Mouse (Mus musculus) MEL (cell line): ENCODE data around the gene Map9.

Experiments used
- CHD1 ChIP-seq: IDR thresholded peaks from 2 replicates; pipeline ENCODE4 v1.6.1; 2012; ENCODE audit warnings: low read depth, mild to moderate bottlenecking, inconsistent platforms, low read length, improper control_type of control experiment
- CTCF ChIP-seq, 3 experiments: IDR thresholded peaks in 2 of 3; conservative IDR thresholded peaks in 1 of 3; 2 replicates each; pipeline ENCODE4 v1.5.1; 2011 to 2012; ENCODE audit warnings: low read length in 3 of 3, low read depth in 2 of 3, mild to moderate bottlenecking in 2 of 3, improper control_type of control experiment in 1 of 3, inconsistent platforms in 1 of 3, mixed read lengths in 1 of 3, moderate library complexity in 1 of 3; ENCODE audit not compliant: control insufficient read depth in 1 of 3, insufficient read depth in 1 of 3, poor library complexity in 1 of 3, severe bottlenecking in 1 of 3
- EP300 ChIP-seq, 2 experiments: IDR thresholded peaks; 2 replicates each; pipeline ENCODE4 v1.6.1; 2011; ENCODE audit warnings: improper control_type of control experiment in 2 of 2, low read length in 2 of 2, low read depth in 1 of 2, mild to moderate bottlenecking in 1 of 2
- GATA1 ChIP-seq: IDR thresholded peaks from 2 replicates; pipeline ENCODE4 v1.6.1; 2011; ENCODE audit warnings: low read depth, low read length, improper control_type of control experiment
- HCFC1 ChIP-seq: IDR thresholded peaks from 2 replicates; pipeline ENCODE4 v1.6.1; 2012; ENCODE audit warnings: low read depth, mild to moderate bottlenecking, inconsistent platforms, low read length, improper control_type of control experiment, moderate library complexity
- MAX ChIP-seq: IDR thresholded peaks from 2 replicates; pipeline ENCODE4 v1.6.1; 2011; ENCODE audit warnings: low read length, improper control_type of control experiment
- POLR2A ChIP-seq, 2 experiments: IDR thresholded peaks; 2 replicates each; pipeline ENCODE4 v1.6.1; 2011 to 2012; ENCODE audit warnings: low read length in 2 of 2, mild to moderate bottlenecking in 2 of 2, control low read depth in 1 of 2, improper control_type of control experiment in 1 of 2, low read depth in 1 of 2, moderate library complexity in 1 of 2; ENCODE audit not compliant: control insufficient read depth in 1 of 2, insufficient read depth in 1 of 2, poor library complexity in 1 of 2
- RCOR1 ChIP-seq: IDR thresholded peaks from 2 replicates; pipeline ENCODE4 v1.6.1; 2012; ENCODE audit warnings: low read depth, mild to moderate bottlenecking, inconsistent platforms, low read length, improper control_type of control experiment
- SMC3 ChIP-seq: IDR thresholded peaks from 2 replicates; pipeline ENCODE4 v1.6.1; 2011; ENCODE audit warnings: low read depth, low read length, improper control_type of control experiment
- TAL1 ChIP-seq: IDR thresholded peaks from 2 replicates; pipeline ENCODE4 v1.6.1; 2012; ENCODE audit warnings: mild to moderate bottlenecking, inconsistent platforms, low read length, moderate library complexity, mixed read lengths
- USF1 ChIP-seq: IDR thresholded peaks from 2 replicates; pipeline ENCODE4 v1.6.1; 2014; ENCODE audit warnings: low read depth, mild to moderate bottlenecking, inconsistent platforms, low read length, improper control_type of control experiment, moderate library complexity
- ZC3H11A ChIP-seq: IDR thresholded peaks from 2 replicates; pipeline ENCODE4 v1.6.1; 2012; ENCODE audit warnings: low read depth, mild to moderate bottlenecking, inconsistent platforms, low read length, improper control_type of control experiment
- ZNF384 ChIP-seq: IDR thresholded peaks from 2 replicates; pipeline ENCODE4 v1.6.1; 2012; ENCODE audit warnings: low read depth, mild to moderate bottlenecking, inconsistent platforms, low read length, improper control_type of control experiment

DNA sequence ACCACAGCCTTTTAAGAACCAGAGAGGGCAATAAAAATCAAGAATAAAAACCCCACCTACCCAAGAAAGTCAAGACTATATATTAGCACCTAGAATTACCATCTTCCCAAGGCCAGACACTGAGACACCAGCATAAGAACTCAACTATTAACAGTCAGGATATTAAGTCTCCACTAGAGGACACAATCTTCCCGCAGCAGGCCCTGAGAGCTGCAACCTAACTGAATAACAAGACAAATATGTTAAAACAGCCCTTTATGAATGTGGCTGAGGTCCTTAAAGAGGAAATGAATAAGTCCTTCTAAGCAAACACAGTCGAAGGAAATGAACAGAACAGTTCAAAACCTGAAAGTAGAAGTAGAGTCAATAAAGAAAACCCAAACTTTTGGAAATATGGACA, 49.6 kb downstream of the Map9 start:
- TF ChIP-seq POLR2A (IDR thresholded peaks at IDR 0.05; ENCODE audit: control insufficient read depth in 1 of 2, insufficient read depth in 1 of 2, low read depth in 1 of 2, low read length in 2 of 2, poor library complexity in 1 of 2) = no peak
- no peak for TF ChIP-seq EP300 (IDR thresholded peaks at IDR 0.05; ENCODE audit: low read depth in 1 of 2, low read length in 2 of 2)
- TF ChIP-seq GATA1 = no peak
- no peak for TF ChIP-seq MAX
- no peak for TF ChIP-seq ZC3H11A
- no peak for TF ChIP-seq SMC3
- TF ChIP-seq HCFC1 = no peak
- TF ChIP-seq RCOR1 = no peak
- no peak for TF ChIP-seq USF1
- TF ChIP-seq ZNF384 = no peak
- TF ChIP-seq TAL1 = no peak
- no peak for TF ChIP-seq CTCF (IDR thresholded peaks at IDR 0.05 in 2 of 3, conservative IDR thresholded peaks at IDR 0.05 in 1 of 3; ENCODE audit: control insufficient read depth in 1 of 3, insufficient read depth in 1 of 3, low read depth in 2 of 3, low read length in 3 of 3, poor library complexity in 1 of 3, severe bottlenecking in 1 of 3)
- no peak for TF ChIP-seq CHD1
